ENCODE assay signal across 21 mouse cellular contexts in the genomic region with DNA sequence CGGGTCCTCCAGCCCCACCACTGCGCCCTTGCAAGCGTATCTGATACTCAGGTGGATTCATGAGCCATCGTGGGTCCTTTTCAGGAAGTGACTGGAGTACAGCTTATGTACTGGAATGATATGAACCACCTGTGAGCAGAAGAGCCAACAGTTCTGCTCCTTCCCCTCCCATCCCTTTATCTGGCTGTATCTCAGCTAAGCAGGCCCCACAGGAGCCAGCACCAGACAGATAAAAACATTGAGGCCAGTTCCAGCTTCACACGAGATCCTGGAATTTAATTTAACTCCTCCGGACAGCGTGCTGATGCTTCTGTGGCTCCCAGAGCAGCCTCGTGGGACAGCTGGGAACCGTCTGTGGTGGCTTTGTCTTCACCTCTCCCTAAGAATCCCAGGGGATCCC. TPM values are rescaled to one million over a fixed set of nuclear protein-coding genes. Genes with fewer than 3 reads are reported as not detected.
DNase-seq lines count a peak whose midpoint lies in the region; ATAC-seq and TF ChIP-seq lines count a peak whose summit lies in the region.
"Had no signal": no experiment of that assay in that cellular context is flagged by ENCODE, and none has a peak within 500 bp of the region (broad histone marks: within the 10 kb centered on the region; RNA-seq: fewer than 3 reads in every experiment).

No protein-coding gene starts in this region.

- no peak for TF ChIP-seq POLR2A in MEL (IDR thresholded peaks at IDR 0.05; ENCODE audit: control insufficient read depth in 1 of 2, insufficient read depth in 1 of 2, low read depth in 1 of 2, low read length in 2 of 2, poor library complexity in 1 of 2)

- DNase-seq in MEL (ENCODE audit: low read depth, low spot score) (peak; percentile 72), liver (peak; percentile 38)
- peak; percentile 4 for DNase-seq in c-Kit-negative CD71-positive TER-119-positive erythroid progenitor cells, embryonic 14.5 days (ENCODE audit: low read depth, low spot score)
- no peak for DNase-seq in urinary bladder, postnatal 25 days (ENCODE audit: low spot score)
- no peak for DNase-seq in left cerebral cortex, adult 8-10 months (ENCODE audit: low spot score in 2 of 2)
- DNase-seq: cerebellum, adult 11 months; cerebellum, postnatal 36 days; gastrocnemius, adult 2 months; heart, adult 18-20 months; kidney, adult 8-10 months; left cerebral cortex, postnatal 4 days; lung, adult 18-20 months; lung, postnatal 4 days; right cerebral cortex, postnatal 4 days; thymus, adult 18-20 months had no signal

- no peak for TF ChIP-seq CTCF in MEL (IDR thresholded peaks at IDR 0.05 in 2 of 3, conservative IDR thresholded peaks at IDR 0.05 in 1 of 3; ENCODE audit: control insufficient read depth in 1 of 3, insufficient read depth in 1 of 3, low read depth in 2 of 3, low read length in 3 of 3, poor library complexity in 1 of 3, severe bottlenecking in 1 of 3)

- no peaks in the 10 kb centered on the region for H3K79me2 ChIP-seq in MEL (ENCODE audit: control insufficient read depth, insufficient read depth, low read length, poor library complexity)

- TF ChIP-seq RAD21 in MEL (IDR thresholded peaks at IDR 0.05; ENCODE audit: low read depth, low read length), result no peak

- H3K36me3 ChIP-seq in MEL (ENCODE audit: control insufficient read depth in 1 of 2, insufficient read depth in 2 of 2, low read length in 2 of 2), result peaks cover 0 to 22% of the 10 kb centered on the region in 2 experiments; a peak in 2 of 4 replicates
- H3K36me3 ChIP-seq in hindbrain, embryonic 12.5 days, result no peaks in the 10 kb centered on the region
- H3K36me3 ChIP-seq: embryonic facial prominence, embryonic 10.5 days; midbrain, embryonic 12.5 days; neural tube, embryonic 15.5 days had no signal

- 57% methylated on average over 9 of the region's 9 CpGs for WGBS in hindbrain, embryonic 12.5 days

- no peak overlapping the region for H3K4me2 ChIP-seq in hindbrain, embryonic 12.5 days (replicated peaks)
- H3K4me2 ChIP-seq: midbrain, embryonic 12.5 days; neural tube, embryonic 15.5 days had no signal

- 0 out of 4 replicates have a peak, but pooled peaks cover 0 to 3% of the 10 kb centered on the region in 2 experiments for H3K27me3 ChIP-seq in MEL (ENCODE audit: control insufficient read depth in 1 of 2, insufficient read depth in 2 of 2, low read length in 2 of 2)
- peaks cover 3% of the 10 kb centered on the region; the same call in 1 of the 2 replicates for H3K27me3 ChIP-seq in hindbrain, embryonic 12.5 days
- H3K27me3 ChIP-seq: neural tube, embryonic 15.5 days had no signal

- no peak overlapping the region for H3K27ac ChIP-seq in MEL (ENCODE audit: control insufficient read depth, low read depth, low read length)
- H3K27ac ChIP-seq in hindbrain, embryonic 12.5 days, result no peak overlapping the region
- H3K27ac ChIP-seq: embryonic facial prominence, embryonic 10.5 days; gastrocnemius, adult 2 months; midbrain, embryonic 12.5 days; neural tube, embryonic 15.5 days had no signal

- H3K4me1 ChIP-seq in MEL (ENCODE audit: control insufficient read depth in 1 of 2, insufficient read depth in 2 of 2, low read length in 2 of 2), result peaks cover 0 to 34% of the 10 kb centered on the region in 2 experiments; a peak in 3 of 4 replicates
- peaks cover 5% of the 10 kb centered on the region; the same call in 1 of the 2 replicates for H3K4me1 ChIP-seq in hindbrain, embryonic 12.5 days
- H3K4me1 ChIP-seq: midbrain, embryonic 12.5 days; neural tube, embryonic 15.5 days had no signal

- H3K9ac ChIP-seq in MEL (ENCODE audit: control insufficient read depth, low read depth, low read length, poor library complexity, severe bottlenecking), result no peak overlapping the region
- H3K9ac ChIP-seq in hindbrain, embryonic 12.5 days, result no peak overlapping the region
- H3K9ac ChIP-seq: midbrain, embryonic 12.5 days; neural tube, embryonic 15.5 days had no signal

- TF ChIP-seq EP300 in MEL (IDR thresholded peaks at IDR 0.05; ENCODE audit: low read depth in 1 of 2, low read length in 2 of 2), result peak; percentile 87 to 90

- H3K4me3 ChIP-seq in MEL (ENCODE audit: control insufficient read depth in 1 of 2, insufficient read depth in 1 of 2, low read depth in 2 of 2, low read length in 2 of 2), result no peak overlapping the region
- no peak overlapping the region for H3K4me3 ChIP-seq in hindbrain, embryonic 12.5 days
- H3K4me3 ChIP-seq: embryonic facial prominence, embryonic 10.5 days; gastrocnemius, adult 2 months; midbrain, embryonic 12.5 days; neural tube, embryonic 15.5 days had no signal

- peak; percentile 55 for ATAC-seq in megakaryocyte progenitor cell, adult 5-6 weeks (replicated peaks; ENCODE audit: poor library complexity)
- ATAC-seq in hindbrain, embryonic 12.5 days (ENCODE audit: low FRiP score), result no peak

- H3K9me3 ChIP-seq in MEL (replicated peaks; ENCODE audit: insufficient read depth, low read length), result no peaks in the 10 kb centered on the region
- H3K9me3 ChIP-seq in hindbrain, embryonic 12.5 days (replicated peaks), result no peaks in the 10 kb centered on the region
- H3K9me3 ChIP-seq: embryonic facial prominence, embryonic 10.5 days; midbrain, embryonic 12.5 days; neural tube, embryonic 15.5 days had no signal

TF ChIP-seq in MEL, 35 proteins besides CTCF, POLR2A, EP300 and RAD21:
- TF ChIP-seq UBTF (IDR thresholded peaks at IDR 0.05; ENCODE audit: borderline replicate concordance, insufficient read depth, low read depth, low read length) (no peak), ELF1 (IDR thresholded peaks at IDR 0.05; ENCODE audit: low read depth, low read length) (peak; percentile 37; the same call in 1 of the 2 replicates), MYC (IDR thresholded peaks at IDR 0.05; ENCODE audit: low read depth, low read length) (no peak), USF1 (IDR thresholded peaks at IDR 0.05; ENCODE audit: low read depth, low read length) (no peak), SMC3 (IDR thresholded peaks at IDR 0.05; ENCODE audit: low read depth, low read length) (no peak), MEF2A (IDR thresholded peaks at IDR 0.05; ENCODE audit: extremely low read depth, insufficient replicate concordance, low read depth, low read length, poor library complexity, severe bottlenecking) (no peak), MAZ (IDR thresholded peaks at IDR 0.05; ENCODE audit: low read depth, low read length) (0 out of 2 replicates have a peak, but pooled peaks have one; percentile 68), NELFE (IDR thresholded peaks at IDR 0.05; ENCODE audit: low read depth, low read length) (no peak), ZNF384 (IDR thresholded peaks at IDR 0.05; ENCODE audit: low read depth, low read length) (no peak), BHLHE40 (IDR thresholded peaks at IDR 0.05; ENCODE audit: borderline replicate concordance, low read depth, low read length) (peak; percentile 49; the same call in 1 of the 2 replicates), TCF12 (IDR thresholded peaks at IDR 0.05; ENCODE audit: low read depth, low read length) (peak; percentile 95), MAFK (IDR thresholded peaks at IDR 0.05; ENCODE audit: borderline replicate concordance, low read depth, low read length) (no peak), MXI1 (IDR thresholded peaks at IDR 0.05; ENCODE audit: low read depth, low read length) (peak; percentile 36; the same call in 1 of the 2 replicates), JUND (IDR thresholded peaks at IDR 0.05; ENCODE audit: low read depth, low read length) (no peak), SIN3A (IDR thresholded peaks at IDR 0.05; ENCODE audit: low read length) (peak; percentile 30; the same call in 1 of the 2 replicates), ZC3H11A (IDR thresholded peaks at IDR 0.05; ENCODE audit: low read depth, low read length) (no peak), E2F4 (IDR thresholded peaks at IDR 0.05; ENCODE audit: borderline replicate concordance, low read depth, low read length) (no peak), POLR2AphosphoS2 (IDR thresholded peaks at IDR 0.05; ENCODE audit: low read length) (no peak), RCOR1 (IDR thresholded peaks at IDR 0.05; ENCODE audit: low read depth, low read length) (peak; percentile 58; the same call in 1 of the 2 replicates), HCFC1 (IDR thresholded peaks at IDR 0.05; ENCODE audit: low read depth, low read length) (no peak), CHD2 (IDR thresholded peaks at IDR 0.05; ENCODE audit: low read length) (no peak), TAL1 (IDR thresholded peaks at IDR 0.05; ENCODE audit: low read length) (peak; percentile 72), ZMIZ1 (IDR thresholded peaks at IDR 0.05; ENCODE audit: low read depth, low read length) (no peak), ETS1 (IDR thresholded peaks at IDR 0.05; ENCODE audit: low read depth, low read length) (peak; percentile 79), GATA1 (IDR thresholded peaks at IDR 0.05; ENCODE audit: low read depth, low read length) (peak; percentile 93), TBP (IDR thresholded peaks at IDR 0.05; ENCODE audit: low read depth, low read length) (no peak), MAX (IDR thresholded peaks at IDR 0.05; ENCODE audit: low read length) (no peak), ZKSCAN1 (IDR thresholded peaks at IDR 0.05; ENCODE audit: low read depth, low read length) (no peak), CHD1 (IDR thresholded peaks at IDR 0.05; ENCODE audit: low read depth, low read length) (no peak)

RNA-seq across cellular contexts. Expression of a gene that starts 53.1 kb away (rescaled TPM):
- total RNA-seq in MEL (2012; rRNA removed), result 1.9 and 2.0 TPM in 2 replicates
- 1 to 10 TPM in 1 of 2 experiments, not detected in 1; 2.1 TPM for polyA plus RNA-seq in MEL (2012; ENCODE audit: insufficient read depth in 1 of 2, insufficient read length in 2 of 2, low read depth in 1 of 2, low replicate concordance in 2 of 2, missing spikeins in 1 of 2)
- 5.4 and 7.5 TPM in 2 replicates for total RNA-seq in megakaryocyte progenitor cell, adult 5-6 weeks (2015)
- 21.9 and 28.6 TPM in 2 replicates for total RNA-seq in megakaryocyte progenitor cell, adult 5-6 weeks (2017)
- 1 to 10 TPM; 7.0 to 8.8 (median 7.8) TPM for total RNA-seq in left cerebral cortex, adult 8-10 months (2022)
- polyA plus RNA-seq in hindbrain, embryonic 12.5 days (2016; fragmentation: Nextera tagmentation; extraction: Ambion mirVana), result 7.4 and 7.6 TPM in 2 replicates
- polyA plus RNA-seq: C2C12 had no signal

Comparison
In these comparisons a context has a peak if more than half of its experiments do, and no peak if none do; other contexts are left out.
1. DNase-seq: peak in MEL (single experiment), c-Kit-negative CD71-positive TER-119-positive erythroid progenitor cells, embryonic 14.5 days (single experiment) and liver (single experiment); none in urinary bladder, postnatal 25 days (single experiment) and left cerebral cortex, adult 8-10 months (0 of 2).